In genomic region chr16:5136505-5136904, GRCm38 (mm10) we compare ENCODE assay signal across 7 mouse cellular contexts. TPM values are rescaled to one million over a fixed set of nuclear protein-coding genes. Genes with fewer than 3 reads are reported as not detected.
DNase-seq lines count a peak whose midpoint lies in the region; ATAC-seq and TF ChIP-seq lines count a peak whose summit lies in the region.

No protein-coding gene starts in this region.

- H3K36me3 ChIP-seq in heart, postnatal 0 days (replicated peaks; ENCODE audit: control insufficient read depth, insufficient read depth, low read length) = no peaks in the 10 kb centered on the region
- no peaks in the 10 kb centered on the region for H3K36me3 ChIP-seq in liver, postnatal 0 days (replicated peaks; ENCODE audit: insufficient read depth, low read length)
- H3K36me3 ChIP-seq in hindbrain, embryonic 13.5 days = no peaks in the 10 kb centered on the region

- no peak overlapping the region; the same call in 1 of the 2 replicates for H3K27ac ChIP-seq in heart, postnatal 0 days (ENCODE audit: low read depth)
- peak overlapping the region; percentile 74 for H3K27ac ChIP-seq in liver, postnatal 0 days (ENCODE audit: low read depth)
- H3K27ac ChIP-seq in hindbrain, embryonic 13.5 days = no peak overlapping the region

- no peak for ATAC-seq in heart, postnatal 0 days (ENCODE audit: insufficient read depth, low read depth)
- ATAC-seq in liver, postnatal 0 days = peak; percentile 80
- ATAC-seq in hindbrain, embryonic 13.5 days (ENCODE audit: low FRiP score) = no peak

- H3K27me3 ChIP-seq in heart, postnatal 0 days (ENCODE audit: control insufficient read depth, insufficient read depth, low read length) = peaks cover 21% of the 10 kb centered on the region
- peaks cover 19% of the 10 kb centered on the region for H3K27me3 ChIP-seq in liver, postnatal 0 days (ENCODE audit: insufficient read depth, low read length)
- peaks cover 48% of the 10 kb centered on the region for H3K27me3 ChIP-seq in hindbrain, embryonic 13.5 days

- no peaks in the 10 kb centered on the region for H3K9me3 ChIP-seq in heart, postnatal 0 days (replicated peaks; ENCODE audit: control insufficient read depth, low read length)
- no peaks in the 10 kb centered on the region for H3K9me3 ChIP-seq in liver, postnatal 0 days (ENCODE audit: low read length)
- H3K9me3 ChIP-seq in hindbrain, embryonic 13.5 days = no peaks in the 10 kb centered on the region

- H3K9ac ChIP-seq in heart, postnatal 0 days (replicated peaks; ENCODE audit: low read depth, low read length) = no peak overlapping the region
- no peak overlapping the region for H3K9ac ChIP-seq in liver, postnatal 0 days (replicated peaks)
- no peak overlapping the region for H3K9ac ChIP-seq in hindbrain, embryonic 13.5 days

- peak; percentile 48 for DNase-seq in MN1 (ENCODE audit: low spot score)
- DNase-seq in adrenal gland, postnatal 14 days = peak; percentile 86
- DNase-seq in heart, postnatal 0 days (ENCODE audit: low spot score) = peak; percentile 47
- peak; percentile 67 for DNase-seq in liver, postnatal 0 days
- DNase-seq in urinary bladder, postnatal 4 days (ENCODE audit: low spot score in 2 of 2) = peak; percentile 68
- DNase-seq in left cerebral cortex, adult 8-10 months (ENCODE audit: low spot score in 2 of 2) = no peak

- no peak overlapping the region for H3K4me3 ChIP-seq in heart, postnatal 0 days (ENCODE audit: low read depth, low read length)
- no peak overlapping the region for H3K4me3 ChIP-seq in liver, postnatal 0 days (ENCODE audit: low read depth, low read length)
- H3K4me3 ChIP-seq in hindbrain, embryonic 13.5 days = no peak overlapping the region

- H3K4me1 ChIP-seq in heart, postnatal 0 days (ENCODE audit: control insufficient read depth, insufficient read depth) = peaks cover 34% of the 10 kb centered on the region
- peaks cover 13% of the 10 kb centered on the region for H3K4me1 ChIP-seq in liver, postnatal 0 days (ENCODE audit: insufficient read depth)
- peaks cover 11% of the 10 kb centered on the region for H3K4me1 ChIP-seq in hindbrain, embryonic 13.5 days (replicated peaks)

- WGBS in heart, postnatal 0 days = 26% methylated on average over 4 of the region's 4 CpGs
- WGBS in liver, postnatal 0 days (ENCODE audit: insufficient replicate concordance) = 19% methylated on average over 4 of the region's 4 CpGs
- WGBS in hindbrain, embryonic 13.5 days = 3% methylated on average over 4 of the region's 4 CpGs

- no peak for TF ChIP-seq EP300 in heart, postnatal 0 days (IDR thresholded peaks at IDR 0.05; ENCODE audit: low read depth)
- no peak for TF ChIP-seq EP300 in liver, postnatal 0 days (IDR thresholded peaks at IDR 0.05; ENCODE audit: low read depth)

- H3K4me2 ChIP-seq in heart, postnatal 0 days (ENCODE audit: low read depth, low read length) = no peak overlapping the region
- no peak overlapping the region for H3K4me2 ChIP-seq in liver, postnatal 0 days (ENCODE audit: low read depth, low read length)
- no peak overlapping the region for H3K4me2 ChIP-seq in hindbrain, embryonic 13.5 days

- no peak for TF ChIP-seq CTCF in heart, postnatal 0 days (IDR thresholded peaks at IDR 0.05; ENCODE audit: low read depth)
- TF ChIP-seq CTCF in liver, postnatal 0 days (IDR thresholded peaks at IDR 0.05; ENCODE audit: low read depth) = no peak

RNA-seq across cellular contexts. Expression of gene Ppl, which starts 4.3 kb away (rescaled TPM):
- 2.7 TPM in 2 replicates for total RNA-seq in adrenal gland, postnatal 14 days (2021)
- 1.9 and 2.4 TPM in 2 replicates for total RNA-seq in heart, postnatal 0 days (2014; rRNA removed; ENCODE audit: low replicate concordance)
- polyA plus RNA-seq in heart, postnatal 0 days (2015; fragmentation: Nextera tagmentation; extraction: Ambion mirVana) = 0.85 and 1.00 TPM in 2 replicates
- polyA plus RNA-seq in liver, postnatal 0 days (2015; fragmentation: Nextera tagmentation; extraction: Ambion mirVana) = 0.39 and 0.54 TPM in 2 replicates
- 1 to 10 TPM; 1.7 to 3.0 (median 1.9) TPM for total RNA-seq in left cerebral cortex, adult 8-10 months (2022)
- 0.25 TPM in 2 replicates for polyA plus RNA-seq in hindbrain, embryonic 13.5 days (2015; fragmentation: Nextera tagmentation; extraction: Ambion mirVana)

RNA-seq across cellular contexts. Expression of gene Sec14l5, which starts 10.4 kb away (rescaled TPM):
- total RNA-seq in adrenal gland, postnatal 14 days (2021) = 0.07 and 0.19 TPM in 2 replicates
- not detected in 2 replicates for total RNA-seq in heart, postnatal 0 days (2014; rRNA removed; ENCODE audit: low replicate concordance)
- polyA plus RNA-seq in heart, postnatal 0 days (2015; fragmentation: Nextera tagmentation; extraction: Ambion mirVana) = not detected in 2 replicates
- polyA plus RNA-seq in liver, postnatal 0 days (2015; fragmentation: Nextera tagmentation; extraction: Ambion mirVana) = 0.04 TPM in 1 of 2 replicates, not detected in the other
- 10 to 100 TPM in 1 of 4 experiments, 1 to 10 TPM in 3; 8.5 to 11.0 (median 8.9) TPM for total RNA-seq in left cerebral cortex, adult 8-10 months (2022)
- 0.66 and 0.76 TPM in 2 replicates for polyA plus RNA-seq in hindbrain, embryonic 13.5 days (2015; fragmentation: Nextera tagmentation; extraction: Ambion mirVana)

Comparison
In these comparisons a context has a peak if more than half of its experiments do, and no peak if none do; other contexts are left out.
1. DNase-seq: peak in MN1 (single experiment), adrenal gland, postnatal 14 days (single experiment), heart, postnatal 0 days (single experiment), liver, postnatal 0 days (single experiment) and urinary bladder, postnatal 4 days (2 of 2); none in left cerebral cortex, adult 8-10 months (0 of 2).